Mouse (Mus musculus) heart, embryonic 13.5 days (tissue): ENCODE measurements around the gene Dlg1. TPM values are rescaled to one million over a fixed set of nuclear protein-coding genes. Genes with fewer than 3 reads are reported as not detected.

Experiments
- ATAC-seq: fragments of 200-750 bp; cut with Nextera tagmentation; 2 replicates; pipeline ENCODE4 v1.8.0; 2017; ENCODE audit warnings: moderate TSS enrichment; ENCODE audit not compliant: insufficient number of reproducible peaks, low FRiP score, low TSS enrichment; ENCODE audit errors: extremely low read depth
- H3K27ac ChIP-seq: fragments of 300-500 bp; sonication (generic); replicated peaks from 2 replicates; pipeline ENCODE4 v1.5.1; 2015; ENCODE audit warnings: moderate library complexity, mild to moderate bottlenecking, inconsistent platforms
- H3K27me3 ChIP-seq: fragments of 300-500 bp; sonication (generic); replicated peaks from 2 replicates; pipeline ENCODE4 v1.6.1; 2015; ENCODE audit warnings: mild to moderate bottlenecking, inconsistent platforms
- H3K36me3 ChIP-seq: fragments of 300-500 bp; sonication (generic); 2 replicates; pipeline ENCODE4 v1.6.1; 2015; ENCODE audit warnings: mild to moderate bottlenecking, inconsistent platforms
- H3K4me1 ChIP-seq: fragments of 300-500 bp; sonication (generic); 2 replicates; pipeline ENCODE4 v1.6.1; 2015; ENCODE audit warnings: inconsistent platforms
- H3K4me2 ChIP-seq: fragments of 300-500 bp; sonication (generic); 2 replicates; pipeline ENCODE4 v1.6.1; 2015; ENCODE audit warnings: inconsistent platforms, mild to moderate bottlenecking, moderate library complexity
- H3K4me3 ChIP-seq: fragments of 300-500 bp; sonication (generic); 2 replicates; pipeline ENCODE4 v1.5.1; 2015; ENCODE audit warnings: moderate library complexity, mild to moderate bottlenecking, inconsistent platforms
- H3K9ac ChIP-seq: fragments of 300-500 bp; sonication (generic); 2 replicates; pipeline ENCODE4 v1.6.1; 2015; ENCODE audit warnings: inconsistent platforms, mild to moderate bottlenecking, moderate library complexity
- H3K9me3 ChIP-seq: fragments of 300-500 bp; sonication (generic); 2 replicates; pipeline ENCODE4 v1.6.1; 2016; ENCODE audit warnings: inconsistent platforms
- WGBS: fragments of 180-500 bp; shearing (Covaris S2); methylation state at CpG from one replicate; pipeline ENCODE4 v1.1.7; 2015; ENCODE audit warnings: mixed read lengths; 5-methylcytosine and 5-hydroxymethylcytosine counted together
- polyA plus RNA-seq: library from polyadenylated mRNA; unstranded; fragments of >200 nt; fragmentation: Nextera tagmentation; extraction: Ambion mirVana; gene quantifications from 2 replicates; pipeline ENCODE4 v1.2.1, GENCODE M21; 2015

The Dlg1 gene
- polyA plus RNA-seq, 1 experiment from 2014 or later: 12.4 TPM

DNA sequence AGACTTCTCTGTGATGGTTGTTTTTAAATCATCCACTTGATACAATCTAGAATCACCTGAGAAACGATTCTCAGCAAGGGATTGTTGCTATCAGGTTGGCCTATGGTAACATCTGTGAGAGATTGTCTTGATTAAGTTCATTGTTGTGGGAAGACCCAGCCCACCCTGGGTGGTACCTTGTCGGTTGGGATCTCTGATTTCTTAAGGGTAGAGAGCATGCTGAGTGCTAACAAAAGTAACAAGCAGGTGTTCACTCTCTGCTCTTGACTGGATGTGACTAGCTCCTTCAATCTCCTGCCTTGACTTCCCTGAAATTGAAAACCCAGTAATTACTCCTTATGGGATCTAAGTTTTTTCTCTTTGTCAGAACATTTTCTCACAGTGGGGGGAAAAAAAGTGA lies 5.7 kb upstream of the Dlg1 start:
- Histone ChIP-seq H3K27me3 (peaks cover 6% of the 10 kb centered on the region; the same call in 1 of the 2 replicates), H3K9ac (no peak overlapping the region), H3K27ac (no peak overlapping the region), H3K4me1 (peaks cover 6% of the 10 kb centered on the region; the same call in 1 of the 2 replicates), H3K9me3 (no peaks in the 10 kb centered on the region), H3K4me3 (no peak overlapping the region), H3K36me3 (no peaks in the 10 kb centered on the region), H3K4me2 (no peak overlapping the region)
- 16% methylated on average over 2 of the region's 2 CpGs for WGBS
- no peak for ATAC-seq

DNA sequence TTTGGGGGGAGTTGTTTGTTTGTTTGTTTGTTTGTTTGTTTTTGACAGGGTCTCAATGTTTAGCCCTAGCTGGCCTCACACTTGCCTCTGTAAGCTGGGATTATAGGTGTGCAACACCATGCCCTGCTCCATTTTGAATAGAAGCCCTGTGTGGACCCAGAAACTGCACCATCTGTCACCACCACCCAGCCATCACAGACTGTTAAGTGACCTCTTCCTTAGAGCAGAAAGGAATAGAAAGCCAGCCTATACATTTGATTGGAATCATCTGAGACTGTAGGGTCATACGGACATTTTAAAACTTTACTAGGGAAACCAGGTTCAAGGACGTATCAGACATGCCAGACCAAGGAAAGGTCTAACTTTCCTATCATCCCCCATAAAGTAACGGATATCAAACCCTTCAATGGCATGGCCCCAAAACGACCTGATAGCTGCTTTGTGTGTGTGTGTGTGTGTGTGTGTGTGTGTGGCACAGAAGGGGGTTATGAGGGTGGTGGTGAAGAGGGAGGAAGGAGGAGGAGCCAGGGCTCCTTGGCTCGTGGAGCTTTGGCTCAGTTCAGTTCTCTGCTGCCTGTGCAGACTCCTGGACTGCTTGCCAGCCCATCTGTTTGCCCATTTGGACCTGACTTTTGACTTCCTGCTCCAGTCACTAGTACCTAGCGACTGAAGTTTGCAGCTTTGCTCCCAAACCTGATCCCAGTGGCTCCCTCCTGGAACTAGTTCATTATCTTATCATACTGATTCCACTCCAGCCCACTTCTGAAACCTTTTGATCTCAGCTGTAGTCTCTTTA lies 4.5 kb upstream of the Dlg1 start:
- no peak for ATAC-seq
- WGBS: 48% methylated on average over 6 of the region's 6 CpGs
- no peak overlapping the region for H3K4me3 ChIP-seq
- H3K27ac ChIP-seq: no peak overlapping the region
- no peak overlapping the region for H3K4me2 ChIP-seq
- peaks cover 10% of the 10 kb centered on the region for H3K4me1 ChIP-seq
- peaks cover 6% of the 10 kb centered on the region; the same call in 1 of the 2 replicates for H3K27me3 ChIP-seq
- no peaks in the 10 kb centered on the region for H3K9me3 ChIP-seq
- no peaks in the 10 kb centered on the region for H3K36me3 ChIP-seq
- no peak overlapping the region for H3K9ac ChIP-seq

DNA sequence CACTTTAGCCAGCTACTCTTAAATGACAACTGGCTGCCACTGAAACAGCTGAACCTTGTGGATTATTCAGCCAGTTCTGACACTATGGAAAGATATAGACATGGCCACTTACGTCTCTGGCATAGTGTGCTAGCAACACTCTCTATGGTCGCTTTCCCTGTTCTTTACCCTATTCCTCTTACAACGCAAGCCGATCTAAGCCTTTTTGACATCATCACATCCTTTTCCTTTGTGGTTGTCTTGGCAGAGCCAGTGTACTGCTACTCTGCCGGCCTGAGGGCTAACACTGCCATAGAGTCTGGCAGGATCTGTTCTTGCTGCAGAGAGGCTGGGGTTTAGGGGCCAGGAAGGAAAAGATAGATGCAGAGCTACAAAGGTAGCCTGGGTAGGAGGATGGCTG lies 3.8 kb upstream of the Dlg1 start:
- Histone ChIP-seq H3K36me3 (no peaks in the 10 kb centered on the region), H3K9ac (no peak overlapping the region), H3K27me3 (peaks cover 6% of the 10 kb centered on the region; the same call in 1 of the 2 replicates), H3K4me2 (no peak overlapping the region), H3K9me3 (no peaks in the 10 kb centered on the region), H3K27ac (no peak overlapping the region), H3K4me1 (peaks cover 10% of the 10 kb centered on the region), H3K4me3 (no peak overlapping the region)
- no peak for ATAC-seq
- WGBS: 51% methylated on average over 5 of the region's 5 CpGs

GRCm38 (mm10) chr16:31662556-31663378 lies 476 bp upstream of the Dlg1 start:
- Histone ChIP-seq H3K9me3 (no peaks in the 10 kb centered on the region), H3K4me1 (peaks cover 31% of the 10 kb centered on the region), H3K27ac (peak overlapping the region; percentile 97; the same call in 1 of the 2 replicates), H3K4me3 (peak overlapping the region; percentile 92), H3K4me2 (peak overlapping the region; percentile 82), H3K9ac (peak overlapping the region; percentile 97), H3K36me3 (peaks cover 22% of the 10 kb centered on the region), H3K27me3 (peaks cover 6% of the 10 kb centered on the region; the same call in 1 of the 2 replicates)
- ATAC-seq: no peak
- WGBS: 13% methylated on average over 22 of the region's 22 CpGs

- peaks cover 6% of the 10 kb centered on the region; the same call in 1 of the 2 replicates for H3K27me3 ChIP-seq
Observed at GRCm38 (mm10) chr16:31664287-31664597, 999 bp downstream of the Dlg1 start.

DNA sequence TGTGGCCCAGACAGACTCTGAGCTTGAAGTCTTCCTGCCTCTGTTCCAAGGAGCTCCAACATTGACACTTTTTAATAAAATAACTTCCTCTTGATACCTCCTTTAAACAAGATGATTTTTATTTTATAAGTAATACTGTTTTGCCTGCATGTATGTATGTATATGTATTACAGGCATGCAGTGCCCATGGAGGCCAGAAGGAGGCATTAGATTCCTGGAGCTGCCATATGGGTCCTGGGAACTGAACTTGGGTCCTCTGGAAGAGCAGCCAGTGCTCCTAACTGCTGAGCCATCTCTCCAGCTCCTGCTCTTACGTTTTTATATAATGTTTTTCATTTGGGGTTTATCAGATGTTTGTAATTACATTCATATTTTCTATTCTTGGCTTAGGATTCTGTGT lies 9.0 kb downstream of the Dlg1 start:
- no peaks in the 10 kb centered on the region for H3K9me3 ChIP-seq
- no peak for ATAC-seq

More at GRCm38 (mm10) chr16:31664287-31664597, 999 bp downstream of the Dlg1 start:
- Histone ChIP-seq H3K4me1 (peaks cover 27% of the 10 kb centered on the region), H3K9ac (peak overlapping the region; percentile 97), H3K36me3 (peaks cover 28% of the 10 kb centered on the region), H3K27ac (peak overlapping the region; percentile 97), H3K9me3 (no peaks in the 10 kb centered on the region), H3K4me3 (peak overlapping the region; percentile 92), H3K4me2 (peak overlapping the region; percentile 82)
- no peak; the same call in none of the 2 replicates for ATAC-seq
- WGBS: 1% methylated on average over 30 of the region's 36 CpGs

GRCm38 (mm10) chr16:31677463-31677862 lies 14.2 kb downstream of the Dlg1 start:
- Histone ChIP-seq H3K27ac (no peak overlapping the region), H3K4me3 (no peak overlapping the region), H3K27me3 (no peaks in the 10 kb centered on the region), H3K4me1 (peaks cover 5% of the 10 kb centered on the region; the same call in 1 of the 2 replicates), H3K9me3 (no peaks in the 10 kb centered on the region), H3K36me3 (peaks cover 12% of the 10 kb centered on the region), H3K9ac (no peak overlapping the region), H3K4me2 (no peak overlapping the region)
- no peak for ATAC-seq
- WGBS: 60% methylated on average over 4 of the region's 4 CpGs

More for the DNA sequence above, 9.0 kb downstream of the Dlg1 start:
- no peak overlapping the region for H3K27ac ChIP-seq
- H3K4me2 ChIP-seq: no peak overlapping the region
- H3K36me3 ChIP-seq: peaks cover 46% of the 10 kb centered on the region
- WGBS: 88% methylated on average over 1 of the region's 1 CpGs
- H3K9ac ChIP-seq: no peak overlapping the region
- no peak overlapping the region for H3K4me3 ChIP-seq
- no peaks in the 10 kb centered on the region for H3K27me3 ChIP-seq
- H3K4me1 ChIP-seq: peaks cover under 1% of the 10 kb centered on the region; the same call in 1 of the 2 replicates

GRCm38 (mm10) chr16:31682291-31682690 lies 19.0 kb downstream of the Dlg1 start:
- Histone ChIP-seq H3K4me1 (peaks cover 6% of the 10 kb centered on the region; the same call in 1 of the 2 replicates), H3K27ac (no peak overlapping the region), H3K9ac (no peak overlapping the region), H3K27me3 (no peaks in the 10 kb centered on the region), H3K36me3 (peaks cover 19% of the 10 kb centered on the region), H3K4me3 (no peak overlapping the region), H3K4me2 (no peak overlapping the region), H3K9me3 (no peaks in the 10 kb centered on the region)
- no peak for ATAC-seq
- WGBS: 95% methylated on average over 6 of the region's 6 CpGs

DNA sequence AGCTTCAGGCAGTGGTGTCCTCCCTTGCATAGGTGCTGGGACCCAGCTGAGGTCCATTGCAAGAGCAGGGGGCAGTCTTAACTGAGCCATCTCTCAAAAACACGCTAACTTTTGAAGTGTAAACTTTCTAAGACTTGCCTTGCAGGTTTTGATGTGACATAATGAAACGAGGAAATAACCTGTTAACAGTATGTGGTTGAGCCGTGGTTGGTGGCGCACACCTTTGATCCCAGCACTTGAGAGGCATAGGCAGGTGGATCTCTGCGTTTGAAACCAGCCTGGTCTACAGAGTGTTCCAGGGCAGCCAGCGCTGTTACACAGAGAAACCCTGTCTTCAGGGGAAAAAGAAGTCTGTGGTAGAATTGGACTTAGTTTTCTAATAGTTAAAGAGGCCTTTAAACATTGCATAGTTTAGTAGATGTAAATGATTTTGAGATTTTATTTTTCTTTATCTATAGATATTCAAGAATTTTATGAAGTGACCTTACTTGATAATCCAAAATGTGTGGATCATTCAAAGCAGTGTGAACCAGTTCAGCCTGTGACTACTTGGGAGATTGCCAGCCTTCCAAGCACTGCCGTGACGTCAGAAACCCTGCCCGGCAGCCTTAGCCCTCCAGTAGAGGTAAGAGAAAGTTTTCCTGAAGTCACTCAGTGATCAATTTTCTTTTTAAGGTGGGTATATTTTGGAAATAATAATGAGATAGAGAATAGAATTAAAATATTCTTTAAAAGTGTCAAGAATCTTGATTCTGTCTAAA lies 20.6 kb downstream of the Dlg1 start:
- Histone ChIP-seq H3K27me3 (no peaks in the 10 kb centered on the region), H3K27ac (no peak overlapping the region), H3K4me3 (no peak overlapping the region), H3K9me3 (no peaks in the 10 kb centered on the region), H3K36me3 (peaks cover 19% of the 10 kb centered on the region), H3K4me1 (0 out of 2 replicates have a peak, but pooled peaks cover 3% of the 10 kb centered on the region), H3K9ac (no peak overlapping the region), H3K4me2 (no peak overlapping the region)
- no peak for ATAC-seq
- WGBS: 77% methylated on average over 9 of the region's 9 CpGs

DNA sequence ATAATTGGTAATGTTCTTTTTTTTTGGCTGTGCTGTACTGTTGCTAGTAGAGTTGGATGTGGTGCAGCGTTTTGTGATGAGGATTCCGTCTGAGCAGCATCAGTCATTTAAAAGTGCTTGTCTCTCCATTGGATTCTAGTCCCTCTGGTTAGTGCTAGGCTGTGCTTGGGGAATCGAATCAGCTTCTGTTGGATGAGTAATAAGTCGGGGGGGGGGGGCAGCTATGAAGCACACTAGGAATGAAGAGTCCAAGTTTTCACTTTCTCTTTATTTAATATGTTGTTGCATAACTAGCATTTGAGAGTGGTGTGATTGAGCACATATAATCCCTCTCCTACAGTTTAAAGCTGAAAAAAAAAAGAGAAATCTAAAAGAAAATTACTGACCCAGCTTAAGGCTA lies 21.5 kb downstream of the Dlg1 start:
- H3K4me3 ChIP-seq: no peak overlapping the region
- 90% methylated on average over 4 of the region's 4 CpGs for WGBS
- no peak overlapping the region for H3K9ac ChIP-seq
- H3K36me3 ChIP-seq: peaks cover 19% of the 10 kb centered on the region
- no peak overlapping the region for H3K27ac ChIP-seq
- no peak for ATAC-seq
- H3K27me3 ChIP-seq: no peaks in the 10 kb centered on the region
- no peak overlapping the region for H3K4me2 ChIP-seq
- 0 out of 2 replicates have a peak, but pooled peaks cover 3% of the 10 kb centered on the region for H3K4me1 ChIP-seq
- no peaks in the 10 kb centered on the region for H3K9me3 ChIP-seq

DNA sequence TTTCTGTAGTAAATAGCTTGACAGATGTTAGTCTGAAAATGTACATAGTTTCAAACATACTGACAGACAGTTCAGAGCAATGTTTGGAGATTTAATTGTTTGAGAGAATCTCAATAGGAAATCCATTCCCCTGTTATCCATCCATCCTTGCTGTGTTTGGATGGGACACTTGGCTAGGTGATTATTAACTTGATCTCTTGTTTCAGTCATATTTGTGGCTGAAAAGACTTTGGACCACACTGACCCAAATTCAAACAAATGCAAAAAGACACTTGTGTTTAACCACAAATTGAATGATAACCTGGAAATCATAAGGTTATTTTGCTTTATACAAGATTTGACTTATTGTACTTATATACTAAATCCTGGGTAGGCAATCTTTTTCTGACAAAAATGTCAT lies 24.5 kb downstream of the Dlg1 start:
- Histone ChIP-seq H3K4me1 (peaks cover 4% of the 10 kb centered on the region; the same call in 1 of the 2 replicates), H3K27me3 (no peaks in the 10 kb centered on the region), H3K9ac (no peak overlapping the region), H3K36me3 (peaks cover 19% of the 10 kb centered on the region), H3K4me3 (no peak overlapping the region), H3K9me3 (no peaks in the 10 kb centered on the region), H3K4me2 (no peak overlapping the region), H3K27ac (no peak overlapping the region)
- no peak for ATAC-seq
